Mouse (Mus musculus) left cerebral cortex, adult 9 months (tissue): ENCODE results near the gene Fam170b.
A peak's percentile ranks its signal among the peaks of the same experiment; 100 is the strongest.

ENCODE experiments used
- DNase-seq, 2 experiments: peaks; one replicate each; pipeline ENCODE4 v3.0.0; 2022; ENCODE audit warnings: low spot score in 2 of 2

Gene Fam170b

GRCm38 (mm10) chr14:32833847-32834246, at the start of gene Fam170b:
Gene Fam170b, plus strand, starts transcription at chr14:32833962.
- DNase-seq = no peak

GRCm38 (mm10) chr14:32784130-32784747, 49.5 kb upstream of the Fam170b start:
- DNase-seq = no peak

DNA sequence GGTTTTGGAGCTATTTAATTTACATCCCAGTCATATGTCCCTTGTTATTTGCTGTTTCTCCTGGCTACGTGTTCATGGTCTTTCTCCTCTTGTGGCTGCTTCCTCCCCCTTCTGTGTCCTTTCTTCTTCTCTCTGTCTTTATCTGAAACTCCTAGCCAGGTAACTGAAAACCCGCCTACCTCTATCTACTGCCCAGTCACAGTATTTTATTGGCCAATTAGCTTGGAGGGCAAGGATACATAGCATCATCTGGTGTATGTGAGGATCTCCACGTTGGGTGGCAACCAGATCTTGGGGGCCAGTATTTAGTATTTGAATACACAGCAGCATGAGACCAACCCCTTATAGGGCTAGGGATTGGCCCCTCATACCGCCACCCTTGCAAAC, 49.0 kb upstream of the Fam170b start:
- DNase-seq = no peak

- peak in 1 of 2 experiments; percentile 8 for DNase-seq
Observed at GRCm38 (mm10) chr14:32785556-32786130, 48.1 kb upstream of the Fam170b start, which contains the start of gene Tmem273. Gene Tmem273, plus strand, starts transcription at chr14:32785963.

- no peak for DNase-seq
Observed at GRCm38 (mm10) chr14:32787691-32788090, 46.1 kb upstream of the Fam170b start.

DNA sequence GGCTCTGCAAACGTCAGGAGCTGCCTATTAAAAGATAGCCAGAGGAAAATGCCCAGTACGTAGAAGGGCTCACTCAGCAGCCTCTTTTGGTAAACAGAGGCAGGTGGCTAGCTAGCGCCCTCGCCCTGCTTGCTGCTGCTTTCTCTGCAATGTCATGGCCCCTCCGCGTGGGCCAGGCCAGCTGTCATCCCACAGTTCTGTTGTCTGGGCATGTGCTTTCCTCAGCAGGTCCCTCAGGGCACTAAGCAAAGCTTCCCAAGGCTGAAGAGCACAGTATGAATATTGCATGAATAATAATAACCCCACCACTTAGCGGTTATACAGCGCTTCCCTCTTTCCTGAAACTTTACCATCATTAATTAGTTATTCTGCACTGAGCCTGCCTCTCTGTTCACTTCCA, 37.4 kb upstream of the Fam170b start:
- no peak for DNase-seq

- no peak for DNase-seq
Observed at GRCm38 (mm10) chr14:32797803-32798202, 36.0 kb upstream of the Fam170b start.

DNA sequence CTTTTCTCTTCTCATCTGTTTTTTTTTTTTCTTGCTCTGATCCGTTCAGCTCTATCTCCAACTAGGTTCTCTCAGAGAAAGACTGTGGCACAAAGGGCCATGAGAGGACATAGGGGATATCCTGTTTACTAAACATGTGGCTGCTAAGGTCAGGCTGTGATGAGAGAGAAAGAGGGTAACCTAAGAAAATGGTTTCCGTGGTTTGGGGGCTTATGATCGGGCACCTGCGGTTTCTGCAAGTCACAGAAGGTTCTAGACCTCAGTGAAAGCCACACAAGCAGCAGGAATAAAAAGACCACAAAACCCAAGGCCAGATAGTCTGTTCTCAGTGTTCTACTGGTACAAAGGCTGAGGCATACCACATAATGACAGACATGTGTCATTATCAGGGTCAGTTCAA, 35.4 kb upstream of the Fam170b start:
- no peak for DNase-seq

DNA sequence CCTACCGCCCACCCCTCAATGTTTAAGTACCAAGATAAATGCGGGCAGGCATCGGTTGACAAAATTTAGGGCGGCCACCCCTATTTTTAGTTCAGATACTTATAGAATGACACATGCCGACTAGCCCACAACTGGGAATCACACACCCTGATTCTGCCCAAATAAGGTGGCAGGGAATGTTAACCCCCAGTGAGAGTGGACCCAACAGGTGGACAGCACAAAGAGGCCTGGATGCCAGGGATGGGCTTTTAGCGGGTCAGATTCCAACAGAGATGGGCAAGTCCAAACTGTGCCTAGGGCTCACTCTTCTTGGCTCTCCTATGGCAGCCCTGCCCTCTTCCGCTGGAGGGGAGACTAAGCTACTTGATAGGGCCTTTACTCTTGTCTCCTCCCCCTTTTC, 33.7 kb upstream of the Fam170b start:
- no peak for DNase-seq

- no peak for DNase-seq
Observed at GRCm38 (mm10) chr14:32801016-32801661, 32.6 kb upstream of the Fam170b start.

- no peak for DNase-seq
Observed at GRCm38 (mm10) chr14:32801662-32802024, 32.1 kb upstream of the Fam170b start.

DNA sequence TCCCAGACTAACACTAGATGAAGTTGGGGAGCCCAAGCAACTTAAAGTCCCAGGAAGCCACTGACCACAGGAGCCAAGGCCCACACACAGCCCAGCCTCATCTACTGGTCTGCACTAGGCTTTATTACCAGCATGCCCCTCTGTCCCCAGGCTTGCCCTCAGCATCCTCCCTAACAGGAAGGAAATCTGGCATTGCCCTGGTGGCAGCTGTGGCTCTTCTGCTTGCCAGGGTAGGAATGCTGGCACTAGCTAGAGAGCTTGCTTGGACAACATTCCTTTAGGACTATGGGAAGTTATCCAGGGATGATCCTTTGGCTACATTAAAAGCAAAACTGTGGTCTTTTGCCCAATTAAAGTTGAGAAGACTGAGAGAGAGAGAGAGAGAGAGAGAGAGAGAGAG, 23.7 kb upstream of the Fam170b start:
- no peak for DNase-seq

DNA sequence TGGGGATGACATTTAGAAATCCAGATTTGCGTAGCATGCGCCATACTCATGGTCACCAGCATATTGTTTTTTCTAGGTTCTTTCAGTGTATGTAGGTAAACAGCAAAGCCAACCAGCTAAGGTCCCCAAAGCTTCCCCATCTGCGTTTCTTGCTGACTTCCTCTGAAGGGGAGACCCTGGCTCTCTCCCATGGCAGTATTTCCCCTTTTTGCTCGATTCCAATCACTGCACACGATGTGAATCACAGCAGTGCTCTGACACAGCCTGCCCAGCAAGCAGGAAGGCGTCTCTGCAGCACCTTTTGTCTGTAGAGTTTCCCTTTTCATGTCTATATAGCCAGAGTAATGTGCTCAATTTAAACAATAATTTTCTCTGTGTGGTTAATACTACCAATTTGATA, 21.3 kb upstream of the Fam170b start:
- DNase-seq = no peak

DNA sequence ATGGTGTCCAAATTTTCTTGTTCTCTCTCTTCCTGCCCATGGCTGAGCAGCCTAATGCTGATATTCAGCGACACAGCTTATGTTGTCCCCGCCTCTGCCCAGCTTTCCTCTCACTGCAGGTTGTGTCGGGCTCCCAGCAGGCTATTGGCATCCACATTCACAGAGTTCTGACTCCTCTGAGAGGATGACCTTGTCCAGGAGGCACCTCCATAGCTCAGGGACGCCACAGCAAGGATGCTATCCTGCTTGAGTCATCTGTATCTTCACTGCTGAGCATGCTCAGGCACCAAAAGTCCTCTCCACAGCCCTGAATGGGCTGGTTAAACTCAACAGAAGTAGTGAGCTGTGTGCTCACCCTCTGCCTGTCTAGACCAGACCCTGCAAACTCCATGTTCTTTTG, 18.8 kb upstream of the Fam170b start:
- DNase-seq = no peak

- no peak for DNase-seq
Observed at GRCm38 (mm10) chr14:32816533-32816932, 17.2 kb upstream of the Fam170b start.

- no peak for DNase-seq
Observed at GRCm38 (mm10) chr14:32817258-32817657, 16.5 kb upstream of the Fam170b start.

GRCm38 (mm10) chr14:32819297-32819696, 14.5 kb upstream of the Fam170b start:
- no peak for DNase-seq

- DNase-seq = no peak
Observed at GRCm38 (mm10) chr14:32822812-32823211, 10.9 kb upstream of the Fam170b start.

DNA sequence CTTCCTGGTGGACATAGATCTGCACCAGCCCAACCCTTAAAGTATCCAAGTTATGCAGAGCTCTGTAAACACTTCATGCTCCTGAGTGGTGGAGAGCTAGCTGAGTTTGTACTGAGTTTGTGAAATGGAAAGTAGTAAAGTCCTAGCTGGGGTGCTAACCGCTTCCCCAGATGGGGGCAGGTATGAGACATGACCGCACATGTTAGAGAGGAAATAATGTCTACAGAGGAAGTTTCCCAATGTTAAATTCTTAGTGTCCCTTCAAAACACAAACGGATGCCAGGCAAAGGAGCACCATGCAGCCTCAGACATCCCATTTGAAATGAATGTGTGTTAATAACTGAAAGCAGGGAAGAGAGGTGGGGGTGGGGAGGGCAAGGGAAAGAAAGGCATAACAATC, 9.9 kb upstream of the Fam170b start:
- DNase-seq = no peak

DNA sequence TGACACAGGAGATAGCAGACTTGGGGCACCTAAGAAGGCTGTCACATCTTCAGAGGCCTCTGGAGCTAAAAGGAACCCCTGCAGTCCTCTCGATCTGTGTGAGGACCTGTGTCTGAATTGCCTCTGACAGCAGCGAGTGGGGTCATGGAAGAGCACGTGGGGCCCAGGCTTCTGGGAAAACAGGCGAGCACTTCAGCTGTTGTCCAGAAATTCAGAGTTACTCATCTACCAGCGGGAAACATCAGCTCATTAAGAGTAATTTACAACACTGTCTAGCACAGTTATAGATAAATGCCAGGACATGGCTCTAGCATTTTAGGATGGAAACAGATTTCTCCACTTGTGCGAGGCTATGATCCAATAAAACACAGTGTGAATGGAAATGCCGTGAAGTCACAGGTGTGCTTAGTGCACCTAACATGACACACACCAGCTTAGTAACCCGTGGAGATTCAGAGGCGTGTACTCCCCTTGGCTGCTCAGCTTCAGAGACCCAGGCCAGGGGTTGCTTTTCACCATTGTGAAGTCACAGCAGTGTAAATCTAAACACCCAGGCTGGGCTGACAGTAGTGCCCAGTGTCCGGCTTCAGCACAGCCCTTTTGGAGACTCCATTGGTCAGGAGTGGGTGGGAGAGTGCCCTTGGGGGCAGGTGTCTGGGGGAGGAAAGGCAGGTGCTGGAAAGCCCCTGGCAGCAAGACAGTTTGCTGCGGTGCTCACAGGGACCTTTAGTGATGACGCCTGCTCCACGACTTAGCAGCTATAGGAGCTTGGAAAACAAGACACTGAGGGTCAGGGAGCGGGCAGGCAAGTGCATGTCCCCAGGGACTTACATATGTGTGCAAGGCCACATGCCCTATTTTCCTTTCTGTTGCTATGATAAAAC, 9.3 kb upstream of the Fam170b start:
- DNase-seq = no peak

DNA sequence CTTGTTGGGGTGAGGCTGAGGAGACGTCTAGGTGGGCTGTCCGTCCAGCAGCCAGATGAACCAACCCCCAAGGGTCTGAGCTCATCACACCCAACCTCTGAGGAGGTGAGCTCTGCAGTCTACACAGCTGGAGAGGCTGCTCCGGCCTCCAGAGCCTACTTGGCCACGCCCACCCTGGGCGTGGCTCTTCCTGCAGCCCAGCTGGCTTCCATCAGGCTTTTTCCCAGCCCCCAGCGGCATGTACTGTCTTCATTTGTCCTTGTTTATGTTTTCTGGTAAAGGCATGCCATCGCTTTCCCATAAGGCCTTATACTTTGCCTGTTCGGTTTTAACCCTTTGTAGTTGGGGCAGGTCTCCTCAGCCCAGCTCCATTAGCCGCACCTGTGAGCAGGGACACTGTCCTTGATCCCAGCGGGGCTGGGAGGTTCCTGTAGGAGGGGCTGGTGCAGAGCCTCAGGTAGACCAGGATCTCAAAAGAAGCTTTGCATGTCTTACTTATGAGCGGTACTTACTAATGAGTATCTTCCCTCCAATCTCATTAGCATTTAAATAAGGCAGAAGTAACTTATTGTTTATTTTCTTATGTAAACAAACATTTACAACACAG, 8.2 kb upstream of the Fam170b start:
- DNase-seq = no peak

DNA sequence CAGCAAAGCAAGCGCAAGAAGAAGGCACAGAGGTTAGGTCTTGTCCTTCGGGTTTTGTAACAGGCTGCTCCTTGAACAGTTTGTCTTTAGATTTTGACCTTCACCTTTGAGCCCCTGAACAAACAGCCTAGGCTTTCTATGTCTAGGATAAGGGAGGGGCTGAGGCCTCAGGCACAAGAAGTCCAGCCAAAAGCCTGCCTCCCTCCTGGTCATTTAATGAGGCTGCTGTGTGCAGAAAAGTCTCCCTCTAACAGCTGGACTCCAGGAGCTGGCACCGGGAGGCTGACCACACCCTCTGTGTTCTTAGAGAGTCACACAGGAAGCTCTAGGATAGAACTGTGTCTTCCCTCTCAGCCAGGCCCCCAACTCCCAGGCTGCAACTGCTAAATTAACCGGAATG, 6.6 kb upstream of the Fam170b start:
- DNase-seq = no peak
